Mouse (Mus musculus): ENCODE results near the gene Tpi1. TPM values are rescaled to one million over a fixed set of nuclear protein-coding genes. Genes with fewer than 3 reads are reported as not detected.

Gene Tpi1
- total and polyA plus RNA-seq, 3 experiments, result 102 to 1,182 (median 440) TPM

GRCm38 (mm10) chr6:124816611-124817010 is 2.5 kb upstream of the Tpi1 start:
- TF ChIP-seq POLR2A (IDR thresholded peaks at IDR 0.05; ENCODE audit: control insufficient read depth in 1 of 2, insufficient read depth in 1 of 2, low read depth in 1 of 2, low read length in 2 of 2, poor library complexity in 1 of 2) (no peak), TBP (IDR thresholded peaks at IDR 0.05; ENCODE audit: low read depth, low read length) (no peak), EP300 (IDR thresholded peaks at IDR 0.05; ENCODE audit: low read depth in 1 of 2, low read length in 2 of 2) (no peak), SIN3A (IDR thresholded peaks at IDR 0.05; ENCODE audit: low read length) (no peak), MYC (IDR thresholded peaks at IDR 0.05; ENCODE audit: low read depth, low read length) (no peak), RCOR1 (IDR thresholded peaks at IDR 0.05; ENCODE audit: low read depth, low read length) (no peak), ZC3H11A (IDR thresholded peaks at IDR 0.05; ENCODE audit: low read depth, low read length) (no peak), ZNF384 (IDR thresholded peaks at IDR 0.05; ENCODE audit: low read depth, low read length) (no peak), MYB (IDR thresholded peaks at IDR 0.05; ENCODE audit: low read depth, low read length) (no peak), UBTF (IDR thresholded peaks at IDR 0.05; ENCODE audit: borderline replicate concordance, insufficient read depth, low read depth, low read length) (no peak), KAT2A (conservative IDR thresholded peaks at IDR 0.05; ENCODE audit: low read depth, low read length) (no peak), MAFK (IDR thresholded peaks at IDR 0.05; ENCODE audit: borderline replicate concordance, low read depth, low read length) (no peak), JUND (IDR thresholded peaks at IDR 0.05; ENCODE audit: low read depth, low read length) (no peak), MAX (IDR thresholded peaks at IDR 0.05; ENCODE audit: low read length) (no peak)
- no peak overlapping the region for H3K4me3 ChIP-seq (ENCODE audit: control insufficient read depth in 1 of 2, insufficient read depth in 1 of 2, low read depth in 2 of 2, low read length in 2 of 2)
- peaks cover 16% of the 10 kb centered on the region for H3K79me2 ChIP-seq (ENCODE audit: control insufficient read depth, insufficient read depth, low read length, poor library complexity)
- H3K27me3 ChIP-seq (ENCODE audit: control insufficient read depth in 1 of 2, insufficient read depth in 2 of 2, low read length in 2 of 2), result no peaks in the 10 kb centered on the region
- DNase-seq (ENCODE audit: low read depth, low spot score), result no peak
- H3K9me3 ChIP-seq (replicated peaks; ENCODE audit: insufficient read depth, low read length), result no peaks in the 10 kb centered on the region
- no peak overlapping the region for H3K27ac ChIP-seq (ENCODE audit: control insufficient read depth, low read depth, low read length)
- H3K36me3 ChIP-seq (ENCODE audit: control insufficient read depth in 1 of 2, insufficient read depth in 2 of 2, low read length in 2 of 2), result peaks cover 6 to 10% of the 10 kb centered on the region in 2 experiments
- H3K9ac ChIP-seq (ENCODE audit: control insufficient read depth, low read depth, low read length, poor library complexity, severe bottlenecking), result no peak overlapping the region
- peaks cover 0 to 13% of the 10 kb centered on the region in 2 experiments; a peak in 3 of 4 replicates for H3K4me1 ChIP-seq (ENCODE audit: control insufficient read depth in 1 of 2, insufficient read depth in 2 of 2, low read length in 2 of 2)

- Histone ChIP-seq H3K4me3 (ENCODE audit: control insufficient read depth in 1 of 2, insufficient read depth in 1 of 2, low read depth in 2 of 2, low read length in 2 of 2) (no peak overlapping the region), H3K79me2 (ENCODE audit: control insufficient read depth, insufficient read depth, low read length, poor library complexity) (peaks cover 16% of the 10 kb centered on the region), H3K4me1 (ENCODE audit: control insufficient read depth in 1 of 2, insufficient read depth in 2 of 2, low read length in 2 of 2) (peaks cover 0 to 13% of the 10 kb centered on the region in 2 experiments; a peak in 3 of 4 replicates), H3K9me3 (replicated peaks; ENCODE audit: insufficient read depth, low read length) (no peaks in the 10 kb centered on the region), H3K27ac (ENCODE audit: control insufficient read depth, low read depth, low read length) (no peak overlapping the region), H3K36me3 (ENCODE audit: control insufficient read depth in 1 of 2, insufficient read depth in 2 of 2, low read length in 2 of 2) (peaks cover 8 to 11% of the 10 kb centered on the region in 2 experiments), H3K9ac (ENCODE audit: control insufficient read depth, low read depth, low read length, poor library complexity, severe bottlenecking) (no peak overlapping the region), H3K27me3 (ENCODE audit: control insufficient read depth in 1 of 2, insufficient read depth in 2 of 2, low read length in 2 of 2) (no peaks in the 10 kb centered on the region)
- no peak for TF ChIP-seq ZC3H11A (IDR thresholded peaks at IDR 0.05; ENCODE audit: low read depth, low read length)
- TF ChIP-seq POLR2AphosphoS2 (IDR thresholded peaks at IDR 0.05; ENCODE audit: low read length), result no peak
- no peak for TF ChIP-seq JUND (IDR thresholded peaks at IDR 0.05; ENCODE audit: low read depth, low read length)
- no peak for TF ChIP-seq MAX (IDR thresholded peaks at IDR 0.05; ENCODE audit: low read length)
- no peak for TF ChIP-seq MAZ (IDR thresholded peaks at IDR 0.05; ENCODE audit: low read depth, low read length)
- no peak for TF ChIP-seq CHD1 (IDR thresholded peaks at IDR 0.05; ENCODE audit: low read depth, low read length)
- no peak for TF ChIP-seq MXI1 (IDR thresholded peaks at IDR 0.05; ENCODE audit: low read depth, low read length)
- TF ChIP-seq POLR2A (IDR thresholded peaks at IDR 0.05; ENCODE audit: control insufficient read depth in 1 of 2, insufficient read depth in 1 of 2, low read depth in 1 of 2, low read length in 2 of 2, poor library complexity in 1 of 2), result no peak
- no peak for TF ChIP-seq EP300 (IDR thresholded peaks at IDR 0.05; ENCODE audit: low read depth in 1 of 2, low read length in 2 of 2)
- no peak for TF ChIP-seq NRF1 (IDR thresholded peaks at IDR 0.05; ENCODE audit: insufficient read depth, low read depth, low read length, poor library complexity, severe bottlenecking)
- TF ChIP-seq BHLHE40 (IDR thresholded peaks at IDR 0.05; ENCODE audit: borderline replicate concordance, low read depth, low read length), result no peak
- no peak for TF ChIP-seq SMC3 (IDR thresholded peaks at IDR 0.05; ENCODE audit: low read depth, low read length)
- TF ChIP-seq HCFC1 (IDR thresholded peaks at IDR 0.05; ENCODE audit: low read depth, low read length), result no peak
- TF ChIP-seq SIN3A (IDR thresholded peaks at IDR 0.05; ENCODE audit: low read length), result no peak
- TF ChIP-seq GABPA (IDR thresholded peaks at IDR 0.05; ENCODE audit: low read depth, low read length), result no peak
- no peak for DNase-seq (ENCODE audit: low read depth, low spot score)
Measured at GRCm38 (mm10) chr6:124814858-124815774, 1.0 kb upstream of the Tpi1 start.
